Mouse (Mus musculus) left cerebral cortex, adult 18-20 months (tissue): ENCODE data around the gene Dcpp3. TPM values are rescaled to one million over a fixed set of nuclear protein-coding genes. Genes with fewer than 3 reads are reported as not detected.

Experiments used
- total RNA-seq, 2 experiments: library from RNA; stranded (reverse); gene quantifications; 2 replicates each; pipeline ENCODE4 v1.2.3; 2021

Gene Dcpp3
- total RNA-seq, 2 experiments from 2014 or later, result not detected

Other genes with a start within 250 kb of the Dcpp3 start
- 100 to 1,000 TPM; 126 to 130 TPM for gene Hcfc1r1, start 243.9 kb upstream of the Dcpp3 start, total RNA-seq
- 1 to 10 TPM; 5.3 to 6.8 TPM for gene Thoc6, start 243.6 kb upstream of the Dcpp3 start, total RNA-seq
- gene Tnfrsf12a, start 240.0 kb upstream of the Dcpp3 start, total RNA-seq, result 10 to 100 TPM; 10.2 to 12.7 TPM
- not detected for gene Cldn6, start 238.2 kb upstream of the Dcpp3 start, total RNA-seq
- under 1 TPM; 0.23 to 0.26 TPM for gene Cldn9, start 233.4 kb upstream of the Dcpp3 start, total RNA-seq
- under 1 TPM; 0.16 to 0.19 TPM for gene 1520401A03Rik, start 194.7 kb upstream of the Dcpp3 start, total RNA-seq
- gene Pkmyt1, start 191.1 kb upstream of the Dcpp3 start, total RNA-seq, result 1 to 10 TPM; 5.3 to 5.4 TPM
- gene Paqr4, start 176.6 kb upstream of the Dcpp3 start, total RNA-seq, result 10 to 100 TPM; 54.6 to 63.9 TPM
- gene Kremen2, start 171.6 kb upstream of the Dcpp3 start, total RNA-seq, result under 1 TPM; 0.60 to 0.82 TPM
- 100 to 1,000 TPM; 459 to 507 TPM for gene Flywch1, start 145.9 kb upstream of the Dcpp3 start, total RNA-seq
- 10 to 100 TPM; 11.7 to 14.2 TPM for gene Flywch2, start 131.4 kb upstream of the Dcpp3 start, total RNA-seq
- gene Srrm2, start 126.9 kb upstream of the Dcpp3 start, total RNA-seq, result 100 to 1,000 TPM; 548 to 585 TPM
- gene Elob, start 88.3 kb upstream of the Dcpp3 start, total RNA-seq, result 100 to 1,000 TPM; 359 to 364 TPM
- gene Prss33, start 81.4 kb upstream of the Dcpp3 start, total RNA-seq, result not detected
- gene Prss32, start 73.6 kb upstream of the Dcpp3 start, total RNA-seq, result not detected
- gene Prss41, start 73.3 kb upstream of the Dcpp3 start, total RNA-seq, result 1 to 10 TPM; 1.6 to 2.1 TPM
- not detected for gene Prss21, start 49.4 kb upstream of the Dcpp3 start, total RNA-seq
- gene Dcpp1, start 36.6 kb upstream of the Dcpp3 start, total RNA-seq, result not detected
- not detected for gene Dcpp2, start 36.6 kb upstream of the Dcpp3 start, total RNA-seq
- not detected for gene Sbp, start 24.2 kb downstream of the Dcpp3 start, total RNA-seq
- gene Sbpl, start 37.8 kb downstream of the Dcpp3 start, total RNA-seq, result not detected
- under 1 TPM in 1 of 2 experiments, not detected in 1; 0.45 TPM for gene Prss30, start 63.1 kb downstream of the Dcpp3 start, total RNA-seq
- 1 to 10 TPM; 1.5 to 2.0 TPM for gene Prss22, start 80.6 kb downstream of the Dcpp3 start, total RNA-seq
- not detected for gene Prss27, start 120.7 kb downstream of the Dcpp3 start, total RNA-seq
- 10 to 100 TPM; 22.5 to 23.8 TPM for gene Kctd5, start 156.0 kb downstream of the Dcpp3 start, total RNA-seq
- gene Pdpk1, start 233.5 kb downstream of the Dcpp3 start, total RNA-seq, result 100 to 1,000 TPM; 114 to 120 TPM
- gene Amdhd2, start 246.3 kb downstream of the Dcpp3 start, total RNA-seq, result 10 to 100 TPM; 27.3 to 38.0 TPM